Mouse (Mus musculus) heart, postnatal 4 days (tissue): ENCODE measurements at regions not wholly inside any gene's neighbourhood (a gene's known extent, or its start where the extent isn't known, plus 50 kb on each side); places are given as distances from the start of the nearest gene placed in this dataset.

Experiments
- DNase-seq: peaks from one replicate; pipeline ENCODE4 v3.0.0; 2021
- microRNA-seq, 2 experiments: library from miRNA; unstranded; fragments of <30 nt; microRNA quantifications; one replicate each; pipeline ENCODE4 v1.2.0; 2021 to 2022

- no peak for DNase-seq
Observed at GRCm38 (mm10) chr10:46349613-46350012, 772.0 kb downstream of the Hace1 start.

- DNase-seq = no peak
Observed at GRCm38 (mm10) chr10:46350196-46350595, 772.6 kb downstream of the Hace1 start.

GRCm38 (mm10) chr10:46356775-46357174 lies 779.1 kb downstream of the Hace1 start:
- DNase-seq = no peak

GRCm38 (mm10) chr10:46373715-46374475 lies 796.3 kb downstream of the Hace1 start:
- no peak for DNase-seq

GRCm38 (mm10) chr10:46374646-46375045 lies 797.0 kb downstream of the Hace1 start:
- no peak for DNase-seq

GRCm38 (mm10) chr10:46397089-46397488 lies 819.5 kb downstream of the Hace1 start:
- no peak for DNase-seq

GRCm38 (mm10) chr10:46403883-46404282 lies 826.3 kb downstream of the Hace1 start:
- DNase-seq = no peak

Small RNAs in the stretch of these regions (microRNA-seq; reads per million reads assigned to microRNA genes)
- gene Gm27410 = 0 reads per million in 2 experiments
